Mouse (Mus musculus): ENCODE measurements around the gene Ifit3b. TPM values are rescaled to one million over a fixed set of nuclear protein-coding genes. Genes with fewer than 3 reads are reported as not detected.
"Not testable (repeated sequence)": the region's sequence is repeated elsewhere in the genome, so short reads cannot be mapped to it uniquely, and the experiment has no call there.

Gene Ifit3b
- total RNA-seq, 2 experiments from 2014 or later, result 1.9 to 2.0 TPM

DNA sequence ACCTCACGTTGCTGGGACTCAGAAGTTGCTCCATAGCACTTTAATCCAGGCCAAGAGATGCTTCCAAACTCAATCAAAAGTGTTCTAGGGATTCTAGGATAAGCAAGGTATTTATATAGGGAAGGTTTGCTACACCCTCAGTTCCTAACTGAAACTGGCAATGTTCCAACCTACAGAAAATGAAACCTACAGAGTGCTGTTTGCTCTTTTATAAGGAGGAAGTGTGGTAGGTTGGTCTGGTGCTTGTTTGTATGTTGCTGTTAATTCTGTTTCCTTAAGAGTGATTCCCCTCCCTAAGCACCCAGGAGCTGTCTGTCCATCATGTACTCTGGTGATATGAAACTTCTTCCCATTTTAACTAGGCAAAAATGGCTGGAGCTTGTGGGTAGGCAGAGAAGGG is 5.9 kb upstream of the Ifit3b start, which contains the start of gene Ifit1bl1:
Gene Ifit1bl1, minus strand, starts transcription at position 69 of the 400 bp plus-strand sequence.
- intact Hi-C loops (cut with DNase I); DNase-seq (ENCODE audit: low spot score in 2 of 2): not testable (repeated sequence)

DNA sequence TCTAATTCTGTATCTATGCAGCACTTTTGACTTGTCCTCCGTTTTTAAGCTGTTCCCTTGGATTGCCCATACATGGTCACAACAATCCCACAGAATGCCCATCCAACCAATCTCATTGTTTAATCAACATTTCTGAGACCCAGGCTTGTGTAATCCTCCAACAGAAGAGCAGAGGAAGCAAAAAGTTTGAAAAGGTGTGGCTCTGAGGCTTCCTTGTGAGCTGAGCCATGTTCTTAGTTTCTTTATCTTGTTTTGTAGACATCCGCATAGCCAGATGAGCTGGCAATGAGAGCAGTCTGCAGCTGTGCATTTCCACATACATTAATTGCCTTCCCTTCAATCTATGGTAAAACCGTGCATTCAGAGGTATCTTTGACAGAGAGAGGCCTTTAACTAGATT is 2.3 kb upstream of the Ifit3b start:
- intact Hi-C loops (cut with DNase I), result no loop called here

DNA sequence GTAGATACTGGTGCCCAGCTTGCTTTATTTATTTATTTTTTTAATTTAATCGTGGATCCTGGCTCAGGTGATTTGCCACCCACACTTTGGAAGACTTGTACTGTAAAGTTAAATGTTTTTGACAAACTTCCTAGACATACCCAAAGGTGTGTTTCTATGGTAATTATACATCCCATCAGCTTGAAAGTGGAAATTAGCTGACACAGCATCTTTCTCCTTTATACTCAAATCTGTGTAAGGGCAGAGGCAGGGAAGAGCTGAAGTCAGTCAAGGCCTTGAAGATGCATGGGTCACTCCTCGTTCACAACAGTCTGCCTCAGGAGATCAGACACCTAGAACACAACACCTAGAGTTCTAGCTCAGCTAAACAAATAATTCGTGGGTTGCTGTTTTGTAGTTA is 2.3 kb downstream of the Ifit3b start:
- DNase-seq (ENCODE audit: low spot score in 2 of 2); intact Hi-C loops (cut with DNase I): not testable (repeated sequence)

More for the DNA sequence above, 2.3 kb upstream of the Ifit3b start:
- DNase-seq (ENCODE audit: low spot score in 2 of 2), result no peak

DNA sequence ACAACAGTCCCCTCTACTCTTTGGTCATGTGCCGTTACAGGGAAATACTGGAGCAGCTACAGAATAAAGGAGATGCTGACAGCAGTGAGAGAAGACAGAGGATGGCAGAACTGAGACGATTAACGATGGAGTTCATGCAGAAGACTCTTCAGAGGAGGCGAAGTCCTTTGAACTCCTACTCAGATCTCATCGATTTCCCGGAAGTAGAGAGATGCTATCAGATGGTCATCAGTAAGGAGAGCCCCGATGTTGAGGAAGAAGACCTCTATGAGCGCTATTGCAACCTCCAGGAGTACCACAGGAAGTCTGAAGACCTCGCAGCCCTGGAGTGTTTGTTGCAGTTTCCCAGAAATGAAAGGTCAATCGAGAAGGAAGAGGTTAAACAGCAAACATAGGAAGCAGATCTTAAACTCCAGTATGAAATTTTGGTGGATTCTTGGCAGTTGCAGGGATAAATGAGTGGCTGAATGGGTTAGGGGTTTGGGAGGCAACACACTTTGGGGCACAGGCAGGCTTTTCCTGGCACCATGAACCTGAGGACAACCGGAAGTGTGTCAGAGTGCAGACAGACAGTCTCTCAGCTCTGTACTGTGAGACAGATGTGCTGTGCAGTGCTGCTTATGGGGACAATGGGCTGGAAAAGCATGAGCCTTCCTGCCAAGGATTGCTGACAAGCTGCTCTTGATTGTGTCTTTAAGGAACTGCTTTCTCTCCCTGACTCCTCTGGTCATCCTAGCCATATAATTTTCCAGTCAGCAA is 4.7 kb downstream of the Ifit3b start:
- intact Hi-C loops (cut with DNase I); DNase-seq (ENCODE audit: low spot score in 2 of 2): not testable (repeated sequence)

DNA sequence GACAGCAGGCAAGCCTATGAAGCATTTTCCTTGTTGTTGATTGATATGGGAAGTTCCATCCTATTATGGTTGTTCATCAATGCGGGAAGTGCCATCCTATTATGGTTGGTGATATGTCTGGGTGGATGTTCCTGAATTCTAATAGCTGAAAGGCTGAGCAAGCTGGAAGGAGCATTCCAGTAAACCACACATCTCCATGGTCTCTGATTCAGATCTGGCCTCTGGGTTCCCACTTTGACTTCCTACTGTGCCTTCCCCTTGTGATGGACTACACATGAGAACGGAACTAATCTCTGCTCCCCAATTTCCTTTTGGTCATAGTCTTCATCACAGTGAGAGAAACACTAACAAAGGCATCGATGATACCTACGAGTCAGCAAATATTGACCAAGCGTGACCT is 13.1 kb downstream of the Ifit3b start:
- intact Hi-C loops (cut with DNase I), result no loop called here

DNA sequence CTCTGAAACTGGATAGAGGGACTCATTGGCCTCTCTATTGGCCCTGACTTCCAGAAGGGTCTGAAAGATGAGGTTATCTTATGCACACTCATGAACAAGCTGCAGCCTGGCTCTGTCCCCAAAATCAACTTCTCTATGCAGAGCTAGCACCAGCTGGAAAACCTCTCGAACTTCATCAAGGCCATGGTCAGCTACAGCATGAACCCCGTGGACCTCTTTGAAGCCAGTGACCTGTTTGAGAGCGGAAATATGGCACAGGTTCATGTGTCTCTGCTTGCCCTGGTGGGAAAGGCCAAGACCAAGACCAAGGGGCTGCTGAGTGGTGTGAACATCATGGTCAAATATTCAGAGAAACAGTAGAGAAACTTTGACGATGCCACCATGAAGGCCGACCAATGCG is 16.0 kb downstream of the Ifit3b start:
- DNase-seq (ENCODE audit: low spot score in 2 of 2), result no peak
- intact Hi-C loops (cut with DNase I), result no loop called here

More for the DNA sequence above, 13.1 kb downstream of the Ifit3b start:
- no peak for DNase-seq (ENCODE audit: low spot score in 2 of 2)

DNA sequence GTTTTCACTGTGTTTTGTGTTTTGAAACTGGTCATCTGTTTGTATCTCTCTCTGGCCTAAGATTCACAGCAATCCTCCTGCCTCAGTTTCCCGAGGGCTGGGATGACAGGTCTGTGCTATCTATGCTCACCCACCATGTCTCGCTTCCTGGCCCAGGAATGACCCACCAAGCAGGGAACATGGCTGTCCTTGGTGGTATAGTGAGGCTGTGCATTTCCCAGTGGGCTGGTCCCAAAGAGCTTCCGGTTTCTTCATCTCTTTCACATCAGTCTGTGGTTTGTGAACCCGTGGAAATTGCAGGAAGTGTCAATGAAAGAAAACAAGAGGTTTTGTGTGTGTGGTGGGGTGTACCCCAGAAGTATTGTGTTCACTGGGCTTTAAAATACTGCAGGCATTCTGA is 16.9 kb downstream of the Ifit3b start:
- intact Hi-C loops (cut with DNase I), result no loop called here
- DNase-seq (ENCODE audit: low spot score in 2 of 2), result no peak

DNA sequence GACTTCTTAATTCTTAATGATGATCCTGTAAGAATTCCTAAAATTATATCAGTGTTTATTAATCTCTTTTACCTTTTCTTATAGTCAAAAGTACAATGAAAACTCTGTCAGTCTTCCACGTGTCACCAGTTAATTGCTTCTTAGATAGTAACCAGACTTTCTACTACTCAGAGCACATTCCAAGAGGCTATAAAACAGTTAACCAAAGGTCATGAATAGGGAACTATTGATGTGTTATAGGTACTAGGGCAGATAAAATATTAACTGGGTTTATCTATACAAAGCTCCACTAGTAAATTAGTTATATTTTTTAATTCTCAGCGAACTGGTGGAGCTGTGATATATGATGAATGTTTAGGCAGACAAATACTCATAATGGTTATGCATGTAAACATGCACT is 19.7 kb downstream of the Ifit3b start:
- intact Hi-C loops (cut with DNase I), result no loop called here
- no peak for DNase-seq (ENCODE audit: low spot score in 2 of 2)

DNA sequence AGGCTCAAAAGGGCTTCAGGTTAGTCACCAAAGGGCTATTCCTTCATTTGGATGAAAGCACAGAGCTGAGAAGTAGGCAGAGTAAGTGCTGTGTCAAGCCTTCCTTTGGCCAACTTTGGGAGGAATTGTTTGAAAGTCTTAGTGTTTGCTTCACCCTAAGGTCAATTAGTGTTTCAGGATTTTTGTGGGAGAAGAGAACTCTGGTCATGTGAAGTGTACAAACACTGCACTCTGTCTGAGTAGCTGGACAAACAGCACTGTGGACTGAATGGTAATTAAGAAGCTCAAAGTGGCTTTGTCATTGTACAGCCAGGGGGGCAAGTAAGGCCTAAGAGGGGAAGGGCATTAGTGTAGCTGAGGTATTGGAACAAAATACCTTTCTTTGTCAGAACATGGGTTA is 23.7 kb downstream of the Ifit3b start:
- DNase-seq (ENCODE audit: low spot score in 2 of 2), result no peak
- intact Hi-C loops (cut with DNase I), result no loop called here

DNA sequence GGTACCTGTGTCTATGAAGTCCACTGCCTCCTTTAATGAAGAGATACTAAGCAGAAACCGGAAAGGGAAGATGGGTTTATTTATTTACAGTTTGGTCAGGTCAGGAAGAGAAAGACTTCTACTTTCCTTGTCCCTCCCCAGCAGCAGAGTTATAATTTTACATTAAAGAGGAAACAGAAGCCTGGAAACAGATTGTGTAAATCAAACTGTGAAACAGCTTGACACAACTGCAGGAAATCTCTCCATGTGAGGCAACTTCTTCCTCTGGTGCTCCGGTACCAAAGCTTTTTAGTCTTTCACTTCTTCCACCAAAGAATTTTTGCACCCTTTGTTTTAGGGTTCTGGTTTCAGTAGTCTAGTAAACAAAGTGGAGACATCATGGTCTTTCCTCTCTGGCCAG is 25.7 kb downstream of the Ifit3b start:
- no peak for DNase-seq (ENCODE audit: low spot score in 2 of 2)
- intact Hi-C loops (cut with DNase I), result no loop called here

DNA sequence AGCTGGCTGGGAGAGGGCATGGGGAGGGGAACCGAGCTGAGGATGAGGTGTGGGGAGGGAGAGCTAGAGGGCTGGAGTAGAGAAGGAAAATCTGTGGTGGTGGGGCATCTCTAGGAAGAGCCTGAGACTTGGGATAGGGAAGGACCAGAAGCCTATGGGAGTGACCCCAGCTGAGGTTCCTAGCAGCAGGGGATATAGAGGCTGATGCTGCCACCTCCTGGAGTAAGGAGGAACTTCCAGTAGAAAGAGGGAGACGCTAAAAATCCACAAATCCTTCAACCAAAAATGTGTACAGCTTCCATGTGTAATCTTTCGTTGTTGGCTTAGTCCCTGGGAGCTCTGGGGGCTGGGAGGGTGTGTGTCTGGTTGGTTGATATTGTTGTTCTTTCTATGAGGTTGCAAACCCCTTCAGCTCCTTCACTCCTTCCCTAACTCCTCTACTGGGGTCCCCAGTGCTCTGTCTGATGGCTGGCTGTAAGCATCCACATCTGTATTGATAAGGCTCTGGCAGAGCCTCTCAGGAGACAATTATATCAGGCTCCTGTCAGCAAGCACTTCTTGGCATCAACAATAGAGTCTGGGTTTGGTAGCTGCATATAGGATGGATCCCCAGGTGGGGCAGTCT is 29.3 kb downstream of the Ifit3b start:
- intact Hi-C loops (cut with DNase I), result loop anchor here (1.0 to 5.0 kb wide), 4 partner anchors 89 to 395 kb away; no protein-coding TSS in a partner anchor
- DNase-seq (ENCODE audit: low spot score in 2 of 2), result peak; percentile 46 to 67

DNA sequence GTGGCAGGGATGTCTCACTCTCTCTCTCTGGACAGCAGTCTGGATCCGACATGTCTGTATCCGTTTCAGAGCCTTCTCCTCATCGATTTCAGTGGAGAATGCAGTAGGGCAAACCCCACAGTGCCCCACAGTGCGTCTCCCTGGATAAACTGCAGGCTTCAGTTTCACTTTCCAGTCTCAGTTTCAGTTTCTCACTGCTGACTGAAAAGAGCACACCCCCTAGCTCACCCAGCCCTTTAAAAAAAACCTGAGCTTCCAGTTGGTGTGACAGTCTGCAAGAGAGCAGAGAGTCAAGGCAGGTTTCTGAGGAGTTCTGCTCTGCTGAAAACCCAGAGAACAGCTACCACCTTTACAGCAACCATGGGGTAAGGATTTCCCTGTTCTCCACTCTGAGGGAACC is 32.9 kb downstream of the Ifit3b start, which contains the start of the genes Ifit1bl2 and Ifit1:
Gene Ifit1bl2, minus strand, starts transcription at position 121 of the 400 bp plus-strand sequence.
Gene Ifit1, plus strand, starts transcription at position 249 of the 400 bp plus-strand sequence.
- intact Hi-C loops (cut with DNase I), result no loop called here

DNA sequence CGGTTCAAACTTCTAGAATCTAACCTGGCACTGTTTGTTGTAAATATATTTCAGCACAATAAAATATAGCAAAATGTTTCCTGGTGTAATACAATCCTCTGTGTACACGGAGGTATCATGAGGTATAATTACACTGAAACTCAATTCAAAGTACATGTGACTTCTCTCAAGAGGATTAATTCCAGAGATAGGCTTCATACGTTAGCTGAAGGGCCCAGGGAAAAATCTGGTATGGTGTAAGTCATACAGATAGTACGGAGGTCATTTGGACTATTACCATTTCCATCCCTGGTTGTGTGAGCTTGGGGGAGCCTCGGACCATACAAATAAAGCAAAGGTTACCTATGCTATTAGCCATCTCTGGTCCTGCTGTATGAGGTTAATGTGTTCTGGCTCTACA is 34.8 kb downstream of the Ifit3b start:
- intact Hi-C loops (cut with DNase I), result no loop called here
- no peak for DNase-seq (ENCODE audit: low spot score in 2 of 2)

More for the DNA sequence above, 32.9 kb downstream of the Ifit3b start, which contains the start of the genes Ifit1bl2 and Ifit1:
- no peak for DNase-seq (ENCODE audit: low spot score in 2 of 2)

DNA sequence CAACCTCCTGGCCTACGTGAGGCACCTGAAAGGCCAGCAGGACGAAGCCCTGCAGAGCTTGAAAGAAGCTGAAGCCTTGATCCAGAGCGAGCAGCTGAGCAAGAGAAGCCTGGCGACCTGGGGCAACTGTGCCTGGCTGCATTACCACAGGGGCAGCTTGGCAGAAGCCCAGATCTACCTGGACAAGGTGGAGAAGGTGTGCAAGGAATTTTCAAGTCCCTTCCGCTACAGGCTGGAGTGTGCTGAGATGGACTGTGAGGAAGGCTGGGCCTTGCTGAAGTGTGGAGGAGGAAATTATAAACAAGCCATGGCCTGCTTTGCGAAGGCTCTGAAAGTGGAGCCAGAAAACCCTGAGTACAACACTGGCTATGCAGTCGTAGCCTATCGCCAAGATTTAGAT is 39.9 kb downstream of the Ifit3b start:
- DNase-seq (ENCODE audit: low spot score in 2 of 2); intact Hi-C loops (cut with DNase I): not testable (repeated sequence)

DNA sequence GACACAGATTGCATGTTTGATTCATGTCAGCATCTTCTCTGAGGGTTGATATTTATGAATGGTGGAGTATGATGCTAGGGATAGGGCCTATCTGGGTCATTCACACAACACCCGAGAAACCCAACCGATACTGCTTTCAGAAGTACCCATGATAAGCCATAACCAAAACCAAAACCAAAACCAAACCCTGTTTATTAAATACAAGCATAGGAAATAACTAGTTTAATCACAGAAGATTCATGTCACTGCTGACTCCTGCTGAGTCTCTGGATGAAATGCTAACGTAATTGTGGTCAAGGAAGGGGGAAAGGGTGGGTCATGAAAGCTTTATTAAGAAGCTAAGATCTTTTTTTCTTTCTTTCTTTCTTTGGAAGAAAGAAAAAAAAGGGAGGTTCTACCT is 42.5 kb downstream of the Ifit3b start:
- no peak for DNase-seq (ENCODE audit: low spot score in 2 of 2)
- intact Hi-C loops (cut with DNase I), result no loop called here

DNA sequence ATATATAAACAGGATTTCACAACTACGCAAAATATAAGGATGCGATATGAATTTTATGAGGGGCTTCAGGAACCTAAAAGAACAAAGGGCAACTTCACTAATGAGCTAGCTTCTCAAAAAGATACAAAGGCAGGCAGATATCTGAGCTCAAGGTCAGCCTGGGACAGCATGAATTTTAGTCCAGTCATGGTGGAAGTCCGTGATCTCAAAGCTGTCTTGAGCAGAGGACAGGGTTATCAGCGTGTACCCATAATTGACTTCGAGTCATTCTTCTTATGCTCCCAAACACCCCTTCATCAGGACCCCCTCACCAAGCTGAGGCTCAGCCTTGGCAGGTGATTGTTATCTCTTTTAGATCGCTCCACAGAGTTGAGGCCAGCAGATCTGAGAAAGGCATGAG is 43.2 kb downstream of the Ifit3b start:
- intact Hi-C loops (cut with DNase I), result no loop called here
- no peak for DNase-seq (ENCODE audit: low spot score in 2 of 2)

DNA sequence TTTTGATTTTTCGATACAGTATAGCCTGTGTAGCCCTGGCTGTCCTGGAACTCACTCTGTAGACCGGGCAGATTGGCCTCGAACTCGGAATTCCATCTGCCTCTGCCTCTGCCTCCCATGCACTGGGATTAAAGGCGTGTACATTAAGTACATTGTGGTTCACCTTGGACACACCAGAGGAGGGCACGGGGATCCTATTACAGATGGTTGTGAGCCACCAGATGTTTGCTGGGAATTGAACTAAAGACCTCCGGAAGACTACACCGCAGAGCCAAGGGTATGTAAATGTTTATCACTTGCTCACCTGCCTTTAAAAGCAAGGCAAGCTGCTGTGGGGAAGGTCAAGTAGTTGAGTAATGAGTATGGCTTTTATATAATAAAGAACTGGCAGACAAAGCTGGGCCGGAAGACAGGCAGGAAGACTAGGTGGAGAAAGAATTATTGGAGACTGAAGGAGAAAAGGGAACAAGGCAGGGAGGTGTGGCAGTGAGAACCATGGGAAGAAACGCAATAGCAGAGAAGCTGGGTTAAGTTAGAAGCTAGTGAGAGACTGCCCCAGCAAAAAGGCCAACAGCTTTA is 47.5 kb downstream of the Ifit3b start:
- intact Hi-C loops (cut with DNase I), result no loop called here
- no peak for DNase-seq (ENCODE audit: low spot score in 2 of 2)

DNA sequence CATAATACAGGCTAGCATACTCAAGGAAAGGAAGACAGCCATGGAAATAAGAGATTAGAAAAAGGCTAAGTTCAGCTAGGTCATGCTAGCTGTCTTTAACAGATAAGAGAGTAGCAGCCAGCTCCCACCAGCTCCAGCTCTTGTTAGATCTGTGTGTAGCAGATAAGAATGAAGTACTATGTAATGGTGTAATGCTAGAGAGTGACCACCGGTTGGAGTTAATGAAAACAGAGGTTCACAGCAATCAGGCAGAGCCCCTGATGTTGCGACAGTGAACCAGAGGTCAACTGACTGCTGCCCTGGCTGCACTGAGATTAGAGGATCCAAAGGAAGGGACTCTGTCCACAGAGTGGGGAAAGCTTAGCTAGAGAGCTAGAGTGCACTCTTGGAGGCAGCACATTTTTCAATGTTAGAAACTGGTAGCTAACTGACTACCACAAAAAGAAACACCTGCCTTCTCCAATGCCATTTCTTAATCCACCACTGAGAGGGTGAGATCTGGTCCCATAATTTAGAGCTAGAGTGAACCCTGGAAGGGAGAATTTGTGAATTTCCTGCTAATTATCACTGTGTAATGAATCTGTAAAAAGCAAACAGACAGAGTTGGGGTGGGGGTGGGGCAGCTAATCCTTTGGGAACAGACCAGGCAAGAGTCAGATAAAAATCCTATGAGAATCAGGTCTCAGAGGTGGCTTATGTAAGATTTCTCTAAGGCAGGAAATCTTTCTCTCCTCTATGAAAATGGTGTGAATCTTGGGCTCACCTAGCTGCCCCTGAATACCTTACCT is 48.9 kb downstream of the Ifit3b start:
- intact Hi-C loops (cut with DNase I), result no loop called here
- no peak for DNase-seq (ENCODE audit: low spot score in 2 of 2)

DNA sequence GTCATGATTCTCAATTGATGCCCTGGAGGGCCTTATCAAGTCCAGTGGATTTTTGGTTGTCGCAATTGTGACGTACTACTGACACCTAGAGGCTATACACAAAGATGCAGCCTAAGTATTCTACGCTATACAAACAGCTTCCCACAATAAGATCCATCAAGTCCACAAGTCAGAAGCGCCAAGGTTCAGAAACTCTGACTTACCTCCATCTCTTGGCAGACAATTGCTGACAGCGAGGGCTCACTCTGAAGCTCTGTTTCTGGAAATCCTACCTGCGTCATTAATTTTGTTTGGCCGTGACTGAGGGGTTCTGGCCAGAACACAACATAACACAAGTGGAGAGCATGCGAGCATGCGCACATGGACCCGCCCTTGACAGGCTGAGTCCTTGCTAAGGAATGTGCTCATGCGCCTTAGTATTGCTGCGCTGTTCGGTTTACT is 54.3 kb downstream of the Ifit3b start:
- peak; percentile 55 to 70 for DNase-seq (ENCODE audit: low spot score in 2 of 2)
- intact Hi-C loops (cut with DNase I), result loop anchor here (5.0 to 10.0 kb wide), 3 partner anchors 263 to 417 kb away; partner anchors contain the start of gene Kif20b

All from left cerebral cortex, postnatal 25 days (tissue).